Mouse (Mus musculus) forebrain, embryonic 11.5 days (tissue): ENCODE measurements around the gene Slc31a2. TPM values are rescaled to one million over a fixed set of nuclear protein-coding genes. Genes with fewer than 3 reads are reported as not detected.
A peak's percentile ranks its signal among the peaks of the same experiment; 100 is the strongest.

ENCODE experiments used
- ATAC-seq: fragments of 200-750 bp; cut with Nextera tagmentation; replicated peaks from 2 replicates; pipeline ENCODE4 v1.8.0; 2017; ENCODE audit warnings: moderate TSS enrichment; ENCODE audit not compliant: low FRiP score
- DNase-seq: peaks from one replicate; pipeline ENCODE4 v3.0.0-alpha.2; 2017; ENCODE audit warnings: low spot score
- H3K27ac ChIP-seq: fragments of 300-500 bp; sonication (generic); 2 replicates; pipeline ENCODE4 v1.5.1; 2014; ENCODE audit warnings: low read depth, low read length
- H3K27me3 ChIP-seq: fragments of 300-500 bp; sonication (generic); 2 replicates; pipeline ENCODE4 v1.6.1; 2014; ENCODE audit warnings: mild to moderate bottlenecking, low read length, mixed read lengths; ENCODE audit not compliant: control insufficient read depth, insufficient read depth
- H3K36me3 ChIP-seq: fragments of 300-500 bp; sonication (generic); 2 replicates; pipeline ENCODE4 v1.6.1; 2014; ENCODE audit warnings: mild to moderate bottlenecking, low read length, moderate library complexity, mixed read lengths; ENCODE audit not compliant: control insufficient read depth, insufficient read depth
- H3K4me1 ChIP-seq: fragments of 300-500 bp; sonication (generic); replicated peaks from 2 replicates; pipeline ENCODE4 v1.6.1; 2014; ENCODE audit warnings: low read length, mixed read lengths; ENCODE audit not compliant: control insufficient read depth, insufficient read depth
- H3K4me2 ChIP-seq: fragments of 300-500 bp; sonication (generic); 2 replicates; pipeline ENCODE4 v1.6.1; 2014; ENCODE audit warnings: low read depth, mild to moderate bottlenecking, low read length, moderate library complexity, mixed read lengths; ENCODE audit not compliant: severe bottlenecking
- H3K4me3 ChIP-seq: fragments of 300-500 bp; sonication (generic); 2 replicates; pipeline ENCODE4 v1.5.1; 2014; ENCODE audit warnings: low read depth, low read length
- H3K9ac ChIP-seq: fragments of 300-500 bp; sonication (generic); 2 replicates; pipeline ENCODE4 v1.6.1; 2014; ENCODE audit warnings: low read length
- H3K9me3 ChIP-seq: fragments of 300-500 bp; sonication (generic); 2 replicates; pipeline ENCODE4 v1.6.1; 2016; ENCODE audit warnings: low read length, mixed read lengths; ENCODE audit not compliant: control insufficient read depth
- WGBS: fragments of 180-500 bp; shearing (Covaris S2); extraction: QIAGEN DNeasy Blood & Tissue Kit; methylation state at CpG from one replicate; pipeline ENCODE4 v1.1.7; 2014; 5-methylcytosine and 5-hydroxymethylcytosine counted together
- polyA plus RNA-seq: library from polyadenylated mRNA; unstranded; fragments of >200 nt; fragmentation: Nextera tagmentation; extraction: Ambion mirVana; gene quantifications from 2 replicates; pipeline ENCODE4 v1.2.1, GENCODE M21; 2014

The Slc31a2 gene
- polyA plus RNA-seq, 1 experiment from 2014 or later = 7.9 TPM

GRCm38 (mm10) chr4:62273916-62274315, 11.6 kb downstream of the Slc31a2 start:
- H3K4me1 ChIP-seq = no peaks in the 10 kb centered on the region; the same call in 1 of the 2 replicates
- no peak overlapping the region for H3K4me2 ChIP-seq
- no peak overlapping the region for H3K4me3 ChIP-seq
- H3K36me3 ChIP-seq = no peaks in the 10 kb centered on the region
- no peaks in the 10 kb centered on the region for H3K9me3 ChIP-seq
- no peak for DNase-seq
- H3K9ac ChIP-seq = no peak overlapping the region
- ATAC-seq = no peak
- H3K27ac ChIP-seq = no peak overlapping the region
- 90% methylated on average over 10 of the region's 10 CpGs for WGBS
- no peaks in the 10 kb centered on the region for H3K27me3 ChIP-seq

- H3K27ac ChIP-seq = no peak overlapping the region
- H3K4me3 ChIP-seq = no peak overlapping the region
- 6% methylated on average over 12 of the region's 12 CpGs for WGBS
- H3K4me2 ChIP-seq = no peak overlapping the region
- ATAC-seq (peak; percentile 68), DNase-seq (peak; percentile 55)
- peak overlapping the region; percentile 12; the same call in 1 of the 2 replicates for H3K9ac ChIP-seq
- no peaks in the 10 kb centered on the region for H3K36me3 ChIP-seq
- H3K9me3 ChIP-seq = no peaks in the 10 kb centered on the region
- H3K4me1 ChIP-seq = no peaks in the 10 kb centered on the region; the same call in 1 of the 2 replicates
- no peaks in the 10 kb centered on the region for H3K27me3 ChIP-seq
Observed at GRCm38 (mm10) chr4:62274841-62275536, 12.6 kb downstream of the Slc31a2 start.

GRCm38 (mm10) chr4:62276642-62277041, 14.3 kb downstream of the Slc31a2 start:
- Histone ChIP-seq H3K4me3 (no peak overlapping the region), H3K36me3 (no peaks in the 10 kb centered on the region), H3K27me3 (no peaks in the 10 kb centered on the region), H3K9me3 (no peaks in the 10 kb centered on the region), H3K9ac (no peak overlapping the region), H3K4me1 (no peaks in the 10 kb centered on the region; the same call in 1 of the 2 replicates), H3K27ac (no peak overlapping the region), H3K4me2 (no peak overlapping the region)
- ATAC-seq (no peak), DNase-seq (no peak)
- 89% methylated on average over 10 of the region's 10 CpGs for WGBS

GRCm38 (mm10) chr4:62277222-62277621, 14.9 kb downstream of the Slc31a2 start:
- Histone ChIP-seq H3K27ac (no peak overlapping the region), H3K4me3 (no peak overlapping the region), H3K4me1 (no peaks in the 10 kb centered on the region; the same call in 1 of the 2 replicates), H3K36me3 (no peaks in the 10 kb centered on the region), H3K4me2 (no peak overlapping the region), H3K9me3 (no peaks in the 10 kb centered on the region), H3K9ac (no peak overlapping the region), H3K27me3 (no peaks in the 10 kb centered on the region)
- no peak for DNase-seq
- ATAC-seq = no peak
- WGBS = 66% methylated on average over 3 of the region's 3 CpGs

GRCm38 (mm10) chr4:62278081-62278480, 15.7 kb downstream of the Slc31a2 start:
- no peak overlapping the region for H3K4me2 ChIP-seq
- ATAC-seq (no peak), DNase-seq (no peak)
- no peak overlapping the region for H3K27ac ChIP-seq
- H3K9ac ChIP-seq = no peak overlapping the region
- H3K27me3 ChIP-seq = no peaks in the 10 kb centered on the region
- H3K4me3 ChIP-seq = no peak overlapping the region
- H3K4me1 ChIP-seq = no peaks in the 10 kb centered on the region; the same call in 1 of the 2 replicates
- H3K36me3 ChIP-seq = no peaks in the 10 kb centered on the region
- WGBS = 80% methylated on average over 4 of the region's 4 CpGs
- no peaks in the 10 kb centered on the region for H3K9me3 ChIP-seq

- ATAC-seq = no peak
- Histone ChIP-seq H3K9ac (no peak overlapping the region), H3K4me1 (no peaks in the 10 kb centered on the region), H3K27me3 (no peaks in the 10 kb centered on the region), H3K27ac (no peak overlapping the region), H3K9me3 (no peaks in the 10 kb centered on the region), H3K36me3 (no peaks in the 10 kb centered on the region), H3K4me3 (no peak overlapping the region), H3K4me2 (no peak overlapping the region)
- DNase-seq = no peak
- WGBS = 58% methylated on average over 5 of the region's 5 CpGs
Observed at GRCm38 (mm10) chr4:62281319-62281718, 19.0 kb downstream of the Slc31a2 start.

GRCm38 (mm10) chr4:62282969-62283368, 20.6 kb downstream of the Slc31a2 start:
- WGBS = 84% methylated on average over 7 of the region's 7 CpGs
- no peaks in the 10 kb centered on the region for H3K36me3 ChIP-seq
- no peak overlapping the region for H3K4me2 ChIP-seq
- no peaks in the 10 kb centered on the region for H3K27me3 ChIP-seq
- H3K27ac ChIP-seq = no peak overlapping the region
- no peaks in the 10 kb centered on the region for H3K9me3 ChIP-seq
- ATAC-seq (no peak), DNase-seq (no peak)
- H3K4me1 ChIP-seq = peaks cover 3% of the 10 kb centered on the region; the same call in 1 of the 2 replicates
- no peak overlapping the region for H3K4me3 ChIP-seq
- no peak overlapping the region for H3K9ac ChIP-seq

GRCm38 (mm10) chr4:62285576-62285975, 23.2 kb downstream of the Slc31a2 start:
- H3K27ac ChIP-seq = no peak overlapping the region
- no peak overlapping the region for H3K9ac ChIP-seq
- H3K36me3 ChIP-seq = no peaks in the 10 kb centered on the region
- no peak overlapping the region for H3K4me3 ChIP-seq
- WGBS = 81% methylated on average over 8 of the region's 8 CpGs
- no peak for ATAC-seq
- peaks cover 3% of the 10 kb centered on the region; the same call in 1 of the 2 replicates for H3K4me1 ChIP-seq
- no peak overlapping the region for H3K4me2 ChIP-seq
- no peaks in the 10 kb centered on the region for H3K9me3 ChIP-seq
- H3K27me3 ChIP-seq = no peaks in the 10 kb centered on the region
- DNase-seq = no peak
